Mouse (Mus musculus) neural tube, embryonic 15.5 days (tissue): ENCODE measurements around the gene Farp1. TPM values are rescaled to one million over a fixed set of nuclear protein-coding genes. Genes with fewer than 3 reads are reported as not detected.

Source experiments
- ATAC-seq: fragments of 200-750 bp; cut with Nextera tagmentation; 2 replicates; pipeline ENCODE4 v1.8.0; 2017; ENCODE audit warnings: mild to moderate bottlenecking, moderate TSS enrichment, moderate library complexity; ENCODE audit not compliant: low FRiP score
- H3K27ac ChIP-seq: fragments of 300-500 bp; sonication (generic); replicated peaks from 2 replicates; pipeline ENCODE4 v1.5.1; 2015; ENCODE audit warnings: mild to moderate bottlenecking, inconsistent platforms
- H3K27me3 ChIP-seq: fragments of 300-500 bp; sonication (generic); replicated peaks from 2 replicates; pipeline ENCODE4 v1.6.1; 2015; ENCODE audit warnings: inconsistent platforms
- H3K36me3 ChIP-seq: fragments of 300-500 bp; sonication (generic); 2 replicates; pipeline ENCODE4 v1.6.1; 2015; ENCODE audit warnings: inconsistent platforms
- H3K4me1 ChIP-seq: fragments of 300-500 bp; sonication (generic); 2 replicates; pipeline ENCODE4 v1.6.1; 2015; ENCODE audit warnings: inconsistent platforms
- H3K4me2 ChIP-seq: fragments of 300-500 bp; sonication (generic); 2 replicates; pipeline ENCODE4 v1.6.1; 2015; ENCODE audit warnings: inconsistent platforms, mild to moderate bottlenecking, moderate library complexity
- H3K4me3 ChIP-seq: fragments of 300-500 bp; sonication (generic); replicated peaks from 2 replicates; pipeline ENCODE4 v1.5.1; 2015; ENCODE audit warnings: mild to moderate bottlenecking, inconsistent platforms
- H3K9ac ChIP-seq: fragments of 300-500 bp; sonication (generic); replicated peaks from 2 replicates; pipeline ENCODE4 v1.6.1; 2015; ENCODE audit warnings: mild to moderate bottlenecking, inconsistent platforms
- H3K9me3 ChIP-seq: fragments of 300-500 bp; sonication (generic); replicated peaks from 2 replicates; pipeline ENCODE4 v1.6.1; 2016; ENCODE audit warnings: inconsistent platforms
- WGBS: fragments of 180-500 bp; shearing (Covaris S2); methylation state at CpG from one replicate; pipeline ENCODE4 v1.1.7; 2015; ENCODE audit warnings: mixed read lengths; 5-methylcytosine and 5-hydroxymethylcytosine counted together
- polyA plus RNA-seq: library from polyadenylated mRNA; unstranded; fragments of >200 nt; fragmentation: Nextera tagmentation; extraction: Ambion mirVana; gene quantifications from 2 replicates; pipeline ENCODE4 v1.2.1, GENCODE M21; 2015

The Farp1 gene
- polyA plus RNA-seq, 1 experiment from 2014 or later, result 28.5 TPM

DNA sequence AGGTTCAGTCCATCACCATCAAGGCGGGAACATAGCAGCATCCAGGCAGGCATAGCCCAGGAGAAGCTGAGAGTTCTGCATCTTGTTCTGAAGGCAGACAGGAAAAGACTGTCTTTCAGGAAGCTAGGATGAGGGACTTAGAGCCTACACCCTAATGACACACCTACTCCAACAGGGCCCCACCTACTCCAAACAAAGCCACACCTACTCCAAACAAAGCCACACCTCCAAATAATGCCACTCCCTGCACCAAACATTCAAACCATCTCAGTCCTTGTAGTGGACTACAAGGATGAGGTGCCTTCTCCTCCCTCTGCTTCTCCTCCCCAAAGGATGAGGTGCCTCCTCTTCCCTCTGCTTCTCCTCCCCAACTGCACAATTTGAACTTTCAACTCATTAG, 23.5 kb downstream of the Farp1 start:
- Histone ChIP-seq H3K36me3 (no peaks in the 10 kb centered on the region), H3K4me1 (peaks cover 50% of the 10 kb centered on the region), H3K4me3 (no peak overlapping the region), H3K9me3 (no peaks in the 10 kb centered on the region), H3K9ac (no peak overlapping the region), H3K4me2 (no peak overlapping the region), H3K27ac (no peak overlapping the region), H3K27me3 (no peaks in the 10 kb centered on the region)
- WGBS, result 100% methylated on average over 1 of the region's 1 CpGs
- ATAC-seq, result no peak

DNA sequence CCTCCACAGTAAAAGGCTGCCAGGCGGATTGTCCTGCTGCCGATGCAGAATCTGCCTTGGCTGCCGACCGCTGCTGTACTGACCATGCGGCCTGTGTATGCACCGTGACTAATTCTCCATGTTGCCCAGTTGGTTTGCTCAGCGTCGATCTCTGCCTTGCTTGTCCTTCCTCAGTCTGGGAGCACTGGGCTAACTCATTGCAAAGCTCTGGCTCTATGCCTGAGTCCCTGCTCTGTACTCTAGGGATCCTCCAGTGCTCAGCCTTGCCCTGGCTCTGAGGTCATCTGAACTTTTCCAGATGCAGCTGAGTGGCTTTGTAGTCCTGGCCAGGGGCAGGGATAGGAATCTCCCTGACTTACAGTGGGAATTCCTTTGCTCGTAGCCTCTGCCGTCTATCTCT, 24.3 kb downstream of the Farp1 start:
- Histone ChIP-seq H3K36me3 (no peaks in the 10 kb centered on the region), H3K27ac (no peak overlapping the region), H3K9ac (no peak overlapping the region), H3K4me2 (no peak overlapping the region), H3K9me3 (no peaks in the 10 kb centered on the region), H3K27me3 (no peaks in the 10 kb centered on the region), H3K4me1 (peaks cover 50% of the 10 kb centered on the region), H3K4me3 (no peak overlapping the region)
- 34% methylated on average over 10 of the region's 10 CpGs for WGBS
- no peak for ATAC-seq

DNA sequence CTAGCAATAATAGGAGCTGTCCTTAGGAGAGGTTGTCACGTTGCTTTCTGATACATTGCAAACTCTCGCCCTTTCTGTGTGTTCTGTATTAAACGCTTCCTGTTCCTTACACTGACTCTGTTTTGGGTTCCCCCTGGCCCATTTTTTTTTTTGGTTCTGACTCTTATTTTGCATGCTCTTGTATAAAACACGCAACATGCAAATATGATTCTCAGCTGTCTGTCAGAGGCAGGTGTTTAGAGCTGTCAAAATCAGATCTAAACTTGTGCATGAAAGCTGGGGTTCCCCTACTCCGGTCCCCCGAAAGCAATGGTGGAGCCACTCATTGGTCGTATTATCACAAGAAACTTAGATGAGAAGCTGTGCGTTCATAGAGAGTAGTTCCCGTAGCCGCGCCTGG, 25.5 kb downstream of the Farp1 start:
- H3K4me1 ChIP-seq, result peaks cover 46% of the 10 kb centered on the region
- H3K4me2 ChIP-seq, result no peak overlapping the region
- no peak overlapping the region for H3K4me3 ChIP-seq
- H3K27me3 ChIP-seq, result no peaks in the 10 kb centered on the region
- WGBS, result 87% methylated on average over 11 of the region's 11 CpGs
- no peaks in the 10 kb centered on the region for H3K9me3 ChIP-seq
- no peak overlapping the region for H3K27ac ChIP-seq
- H3K36me3 ChIP-seq, result 0 out of 2 replicates have a peak, but pooled peaks cover under 1% of the 10 kb centered on the region
- ATAC-seq, result no peak
- H3K9ac ChIP-seq, result no peak overlapping the region

DNA sequence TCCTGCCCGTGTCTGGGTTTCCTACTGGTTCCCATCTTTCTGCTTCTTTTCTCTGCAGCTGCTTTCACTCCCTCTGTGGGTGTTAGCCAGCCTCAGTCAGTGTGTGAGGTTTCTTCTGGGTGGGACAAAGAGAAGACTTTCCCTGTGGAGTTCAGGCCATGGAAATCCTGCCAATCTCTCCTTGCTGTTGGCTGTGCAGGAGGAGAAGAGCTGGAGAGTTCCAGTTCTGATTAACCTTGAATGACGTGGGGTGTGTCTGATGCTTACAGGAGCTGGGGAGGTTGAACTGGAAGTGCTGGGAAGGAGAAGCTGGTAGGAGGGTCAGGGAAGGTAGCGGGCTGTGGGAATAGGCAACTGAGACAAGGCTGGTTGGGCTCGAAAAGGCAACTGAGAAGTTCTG, 26.7 kb downstream of the Farp1 start:
- no peaks in the 10 kb centered on the region for H3K9me3 ChIP-seq
- peaks cover 46% of the 10 kb centered on the region for H3K4me1 ChIP-seq
- ATAC-seq, result no peak
- H3K36me3 ChIP-seq, result 0 out of 2 replicates have a peak, but pooled peaks cover 6% of the 10 kb centered on the region
- H3K27me3 ChIP-seq, result no peaks in the 10 kb centered on the region
- 0 out of 2 replicates have a peak overlapping the region, but pooled peaks have one; percentile 15 for H3K4me2 ChIP-seq
- WGBS, result 74% methylated on average over 4 of the region's 4 CpGs
- no peak overlapping the region for H3K9ac ChIP-seq
- H3K27ac ChIP-seq, result peak overlapping the region; percentile 80
- H3K4me3 ChIP-seq, result no peak overlapping the region

DNA sequence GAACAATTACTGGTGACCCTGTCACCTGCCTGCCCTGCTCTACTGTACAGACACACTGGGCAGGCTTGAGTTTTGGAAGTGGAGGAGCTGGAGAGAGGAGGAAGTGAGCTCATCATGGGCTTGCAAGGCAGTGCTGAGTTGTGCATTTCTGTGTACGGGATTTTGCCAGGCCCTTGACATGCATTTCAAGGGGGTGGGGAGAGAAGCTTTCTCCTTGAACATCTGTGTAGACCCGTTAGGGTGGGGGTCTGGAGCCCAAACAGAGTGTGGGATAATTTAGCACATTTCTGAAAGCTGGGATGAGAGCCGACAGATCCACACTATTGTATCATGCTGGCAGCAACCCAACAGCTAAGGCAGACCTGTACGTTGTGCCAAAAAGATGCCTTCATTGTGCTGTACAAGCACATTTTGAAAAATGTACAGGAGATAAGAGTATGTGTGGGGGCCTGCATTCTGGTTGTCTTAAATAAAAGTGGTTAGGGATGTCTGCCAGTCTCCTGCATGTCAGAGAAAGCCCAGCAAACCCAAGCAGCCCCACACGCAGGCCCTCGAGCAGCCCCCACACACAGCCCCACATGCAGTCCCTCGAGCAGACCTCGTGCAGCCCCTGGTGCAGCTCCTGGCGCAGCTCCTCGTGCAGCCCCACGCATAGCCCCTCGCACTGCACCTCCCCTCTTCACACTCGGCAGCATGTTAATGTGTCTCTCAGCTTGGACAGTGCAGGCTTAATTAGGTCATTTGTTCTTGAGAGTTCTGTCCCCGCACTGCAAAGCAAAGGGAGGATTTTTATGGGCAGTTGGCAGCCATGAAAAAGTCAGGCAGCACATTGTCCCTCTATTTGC, 27.5 kb downstream of the Farp1 start:
- no peaks in the 10 kb centered on the region for H3K27me3 ChIP-seq
- 9% methylated on average over 14 of the region's 14 CpGs for WGBS
- peak; percentile 89 for ATAC-seq
- peaks cover 46% of the 10 kb centered on the region for H3K4me1 ChIP-seq
- H3K27ac ChIP-seq, result peak overlapping the region; percentile 80
- H3K9ac ChIP-seq, result no peak overlapping the region
- H3K9me3 ChIP-seq, result no peaks in the 10 kb centered on the region
- no peak overlapping the region for H3K4me3 ChIP-seq
- H3K36me3 ChIP-seq, result 0 out of 2 replicates have a peak, but pooled peaks cover 6% of the 10 kb centered on the region
- H3K4me2 ChIP-seq, result peak overlapping the region; percentile 15; the same call in 1 of the 2 replicates

DNA sequence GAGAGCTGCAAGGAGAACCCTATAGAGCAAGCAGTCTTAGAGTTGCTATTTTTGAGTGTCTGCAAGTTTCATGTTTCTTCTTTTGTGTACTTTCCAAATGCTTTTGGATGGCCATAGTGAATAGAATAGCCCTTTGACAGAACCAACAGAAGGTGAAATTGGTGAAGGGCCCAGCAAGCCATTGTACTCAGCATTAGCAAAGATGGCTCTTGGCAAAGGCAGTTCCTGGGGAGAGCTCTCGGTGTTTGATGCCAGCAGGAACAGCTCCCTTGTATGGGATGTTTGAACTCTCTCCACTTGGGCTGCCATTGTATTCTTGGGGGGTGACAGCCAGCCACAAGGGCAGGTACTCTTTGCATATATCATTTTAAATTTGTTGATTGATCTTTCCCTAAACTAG, 29.7 kb downstream of the Farp1 start:
- 58% methylated on average over 1 of the region's 1 CpGs for WGBS
- no peak for ATAC-seq
- H3K4me2 ChIP-seq, result no peak overlapping the region
- H3K9ac ChIP-seq, result no peak overlapping the region
- peaks cover 39% of the 10 kb centered on the region for H3K4me1 ChIP-seq
- H3K27ac ChIP-seq, result no peak overlapping the region
- H3K9me3 ChIP-seq, result no peaks in the 10 kb centered on the region
- no peak overlapping the region for H3K4me3 ChIP-seq
- H3K36me3 ChIP-seq, result 0 out of 2 replicates have a peak, but pooled peaks cover 6% of the 10 kb centered on the region
- H3K27me3 ChIP-seq, result no peaks in the 10 kb centered on the region

DNA sequence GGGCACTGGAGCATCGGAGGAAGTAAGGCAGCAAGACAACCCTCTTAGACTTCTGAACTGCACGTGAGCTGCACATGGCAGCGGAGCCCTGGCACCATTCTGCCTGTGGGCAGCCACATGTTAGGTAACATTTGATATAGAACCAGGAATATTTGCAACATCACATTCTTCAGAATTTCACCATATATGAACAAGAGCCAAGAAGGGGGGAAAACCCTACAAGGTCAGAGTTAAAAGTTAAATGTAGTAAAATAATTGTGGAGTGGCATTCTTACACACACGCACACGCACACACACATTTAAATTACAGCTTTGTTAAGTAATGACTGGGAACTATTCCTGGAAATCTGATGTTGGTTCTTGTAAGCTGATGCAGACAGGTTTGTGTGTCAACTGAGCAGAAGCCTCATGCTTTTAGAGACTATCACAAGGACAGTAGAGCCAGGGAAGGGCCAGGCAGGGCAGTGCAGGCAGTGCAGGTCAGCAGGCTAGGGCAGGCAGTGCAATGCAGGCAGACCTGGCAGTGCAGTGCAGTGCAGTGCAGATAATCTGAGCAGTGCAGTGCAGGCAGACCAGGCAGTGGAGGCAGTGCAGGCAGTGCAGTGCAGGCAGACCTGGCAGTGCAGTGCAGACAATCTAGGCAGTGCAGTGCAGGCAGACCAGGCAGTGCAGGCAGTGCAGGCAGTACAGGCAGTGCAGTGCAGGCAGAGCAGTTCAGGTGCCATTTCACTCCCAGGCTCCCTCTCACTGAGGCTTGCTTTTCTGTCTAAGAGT, 38.3 kb downstream of the Farp1 start:
- Histone ChIP-seq H3K4me3 (no peak overlapping the region), H3K27me3 (no peaks in the 10 kb centered on the region), H3K27ac (no peak overlapping the region), H3K4me1 (0 out of 2 replicates have a peak, but pooled peaks cover 2% of the 10 kb centered on the region), H3K36me3 (no peaks in the 10 kb centered on the region), H3K9me3 (no peaks in the 10 kb centered on the region), H3K4me2 (no peak overlapping the region), H3K9ac (no peak overlapping the region)
- 0 out of 2 replicates have a peak, but pooled peaks have one; percentile 35 for ATAC-seq
- 93% methylated on average over 5 of the region's 5 CpGs for WGBS

DNA sequence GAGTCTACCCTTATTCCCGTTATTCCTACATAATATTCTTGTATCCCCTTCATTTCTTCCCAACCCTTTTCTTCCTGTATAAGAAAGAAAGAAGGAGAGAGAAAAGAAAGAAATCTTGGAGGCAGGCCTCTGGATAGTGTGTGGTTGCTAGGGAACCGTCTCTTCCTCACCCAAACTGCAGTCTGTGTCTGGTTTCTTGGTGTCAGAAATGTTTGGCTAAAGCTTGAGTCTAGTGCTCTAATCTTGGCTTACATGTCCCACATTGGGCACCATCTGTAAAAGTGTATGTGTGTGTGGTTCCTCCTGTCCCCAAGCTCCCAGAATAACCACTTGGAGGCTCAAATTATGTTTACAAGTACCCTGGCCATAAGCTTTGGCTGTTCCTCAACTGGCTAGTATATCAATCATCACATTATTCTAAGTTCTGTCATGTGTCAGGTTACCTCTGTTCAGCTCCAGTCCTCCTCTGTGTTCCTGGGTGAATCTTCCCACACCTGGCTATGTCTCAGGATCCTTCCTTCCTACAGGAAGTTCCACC, 39.3 kb downstream of the Farp1 start:
- Histone ChIP-seq H3K9me3 (no peaks in the 10 kb centered on the region), H3K9ac (no peak overlapping the region), H3K4me3 (no peak overlapping the region), H3K27me3 (no peaks in the 10 kb centered on the region), H3K27ac (no peak overlapping the region), H3K4me1 (0 out of 2 replicates have a peak, but pooled peaks cover 2% of the 10 kb centered on the region), H3K4me2 (no peak overlapping the region), H3K36me3 (0 out of 2 replicates have a peak, but pooled peaks cover 3% of the 10 kb centered on the region)
- WGBS, result 85% methylated on average over 2 of the region's 2 CpGs
- ATAC-seq, result no peak

DNA sequence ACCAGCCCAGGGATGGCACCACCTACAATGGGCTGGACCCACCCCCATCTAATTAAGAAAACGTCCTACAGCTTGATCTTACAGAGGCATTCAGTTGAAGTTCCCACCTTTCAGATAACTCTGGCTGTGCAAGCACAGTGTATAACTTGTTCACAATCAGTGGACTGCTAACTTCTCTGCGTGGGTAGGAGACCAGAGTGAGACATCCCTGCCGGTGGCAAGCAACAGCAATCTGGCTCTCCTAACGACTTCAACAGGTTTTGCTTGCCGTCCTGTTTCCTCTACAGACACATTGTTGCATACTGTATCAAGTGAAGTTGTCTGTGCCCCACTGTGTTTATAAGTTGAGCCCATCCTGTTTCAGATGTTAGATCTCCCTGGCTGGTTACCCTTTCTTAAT, 45.7 kb downstream of the Farp1 start:
- no peak overlapping the region for H3K4me2 ChIP-seq
- no peaks in the 10 kb centered on the region for H3K27me3 ChIP-seq
- ATAC-seq, result no peak
- H3K9ac ChIP-seq, result no peak overlapping the region
- peaks cover 16% of the 10 kb centered on the region; the same call in 1 of the 2 replicates for H3K36me3 ChIP-seq
- H3K4me3 ChIP-seq, result no peak overlapping the region
- H3K27ac ChIP-seq, result no peak overlapping the region
- H3K9me3 ChIP-seq, result no peaks in the 10 kb centered on the region
- WGBS, result 82% methylated on average over 5 of the region's 5 CpGs
- peaks cover 8% of the 10 kb centered on the region for H3K4me1 ChIP-seq

DNA sequence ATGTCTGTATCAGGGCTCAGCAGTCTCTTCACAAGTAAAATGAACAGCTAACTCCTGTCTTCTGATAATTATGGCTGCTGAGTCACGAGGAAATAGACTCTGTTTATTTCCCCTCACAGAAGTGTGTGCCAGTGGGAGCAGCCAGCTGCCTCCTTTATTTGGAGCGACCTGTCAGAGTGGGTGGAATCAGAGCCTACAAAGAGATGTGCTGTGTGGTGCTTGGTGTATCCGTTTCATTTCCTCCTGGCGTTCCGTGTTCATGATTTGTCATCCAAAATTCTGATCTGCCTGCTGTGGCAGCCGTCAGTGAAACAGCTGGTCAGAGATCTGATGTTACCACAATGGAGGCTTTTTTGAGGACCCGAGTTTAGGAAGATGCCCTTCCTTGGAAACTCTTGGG, 47.3 kb downstream of the Farp1 start:
- WGBS, result 44% methylated on average over 7 of the region's 7 CpGs
- Histone ChIP-seq H3K9me3 (no peaks in the 10 kb centered on the region), H3K36me3 (peaks cover 16% of the 10 kb centered on the region; the same call in 1 of the 2 replicates), H3K27me3 (no peaks in the 10 kb centered on the region), H3K9ac (no peak overlapping the region), H3K4me2 (no peak overlapping the region), H3K4me3 (no peak overlapping the region), H3K27ac (peak overlapping the region; percentile 76), H3K4me1 (peaks cover 8% of the 10 kb centered on the region)
- ATAC-seq, result peak; percentile 58; the same call in 1 of the 2 replicates

DNA sequence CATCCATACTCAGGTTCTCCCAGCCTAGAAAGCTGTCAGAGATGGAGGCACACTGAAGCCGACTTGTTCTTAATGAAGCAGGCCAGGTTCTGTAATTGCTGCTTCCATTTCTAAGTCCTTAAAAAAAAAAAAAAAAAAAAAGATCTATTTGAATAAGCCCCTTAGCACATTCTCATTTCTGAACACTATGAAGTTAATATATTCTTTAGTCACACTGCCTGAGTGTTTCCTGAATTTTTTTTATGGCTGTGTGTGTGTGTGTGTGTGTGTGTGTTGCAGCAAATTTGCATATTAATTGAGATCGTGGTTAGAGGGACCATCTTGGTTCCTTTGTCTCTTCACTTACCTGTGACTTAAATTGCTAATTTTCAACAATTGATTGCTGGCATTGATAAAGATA, 47.8 kb downstream of the Farp1 start:
- 52% methylated on average over 2 of the region's 2 CpGs for WGBS
- 0 out of 2 replicates have a peak, but pooled peaks have one; percentile 23 for ATAC-seq

More for the DNA sequence above, 47.8 kb downstream of the Farp1 start:
- Histone ChIP-seq H3K9me3 (no peaks in the 10 kb centered on the region), H3K27me3 (no peaks in the 10 kb centered on the region), H3K36me3 (peaks cover 16% of the 10 kb centered on the region; the same call in 1 of the 2 replicates), H3K27ac (peak overlapping the region; percentile 76), H3K4me3 (no peak overlapping the region), H3K4me1 (peaks cover 8% of the 10 kb centered on the region), H3K9ac (no peak overlapping the region), H3K4me2 (no peak overlapping the region)
